Mouse (Mus musculus) heart, adult 11 months (tissue): ENCODE measurements around the gene Ndufv1.
"Not testable (repeated sequence)": the region's sequence is repeated elsewhere in the genome, so short reads cannot be mapped to it uniquely, and the experiment has no call there.

Experiments
- DNase-seq: peaks from one replicate; pipeline ENCODE4 v3.0.0; 2022

Gene Ndufv1

DNA sequence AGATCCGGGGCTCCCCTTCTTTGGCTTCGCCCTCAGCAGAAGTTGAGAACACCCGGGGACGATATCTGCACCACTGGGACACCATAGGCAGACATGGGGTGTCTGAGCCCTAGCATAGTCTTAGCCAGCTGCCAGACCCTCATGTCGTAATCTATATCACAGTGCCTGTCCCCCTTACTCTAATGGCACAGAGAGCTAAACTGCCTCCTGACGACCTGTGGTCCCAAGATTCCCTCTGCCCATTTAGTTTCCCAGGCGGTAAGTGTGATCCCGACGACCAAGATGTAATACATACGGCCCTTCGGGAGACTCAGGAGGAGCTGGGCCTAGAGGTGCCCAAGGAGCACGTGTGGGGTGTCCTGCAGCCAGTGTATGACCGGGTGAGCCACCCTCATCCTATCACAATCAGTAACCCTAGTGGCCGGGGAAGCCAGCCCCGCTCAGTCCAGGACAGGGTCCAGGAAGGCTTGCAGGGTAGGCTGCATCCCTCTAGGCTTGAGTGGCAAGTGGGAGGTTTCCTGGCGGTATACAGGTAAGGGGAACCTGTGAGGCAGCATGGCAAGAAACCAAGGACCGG is 11.6 kb downstream of the Ndufv1 start:
- DNase-seq, result peak; percentile 95

DNA sequence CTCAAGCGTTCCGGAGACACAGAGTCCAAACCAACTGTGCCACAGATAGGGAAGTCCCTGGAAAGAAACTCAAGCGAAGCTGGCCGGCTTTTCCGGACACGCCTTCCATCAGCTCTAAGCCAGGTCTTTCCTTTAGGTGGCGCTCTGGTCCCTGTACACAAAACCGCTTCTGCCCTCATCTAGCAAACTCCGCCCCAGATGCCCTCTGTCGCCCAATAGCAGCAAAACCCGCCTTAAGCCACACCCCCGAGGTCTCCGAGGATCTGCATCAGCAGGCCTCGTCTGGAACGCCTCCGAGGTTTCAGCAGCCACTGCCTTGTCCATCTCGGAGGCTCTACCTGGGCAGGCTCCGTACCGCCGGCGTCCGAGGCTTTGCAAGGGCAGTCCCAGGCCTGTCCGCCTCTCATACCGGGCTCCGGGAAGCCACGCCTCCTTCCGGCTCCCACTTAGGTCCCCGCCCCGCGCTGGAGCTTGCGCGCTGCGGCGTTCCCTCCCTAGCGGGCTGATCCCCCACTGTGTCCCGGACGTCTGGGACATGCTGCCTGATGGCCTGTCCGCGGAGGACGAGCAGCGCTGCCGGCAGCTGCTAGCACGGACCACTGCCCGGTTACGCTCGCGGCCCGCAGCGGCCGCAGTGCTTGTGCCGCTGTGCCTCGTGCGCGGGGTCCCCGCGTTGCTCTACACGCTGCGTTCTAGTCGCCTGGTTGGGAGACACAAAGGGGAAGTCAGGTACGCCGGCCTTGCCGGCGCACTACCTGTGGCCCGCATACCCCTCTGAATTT is 12.3 kb downstream of the Ndufv1 start, which contains the start of the genes Nudt8 and Gm49405:
Gene Nudt8, plus strand, starts transcription at position 462 of the 782 bp plus-strand sequence.
Gene Gm49405, plus strand, starts transcription at position 508 of the 782 bp plus-strand sequence.
- DNase-seq, result peak; percentile 100

DNA sequence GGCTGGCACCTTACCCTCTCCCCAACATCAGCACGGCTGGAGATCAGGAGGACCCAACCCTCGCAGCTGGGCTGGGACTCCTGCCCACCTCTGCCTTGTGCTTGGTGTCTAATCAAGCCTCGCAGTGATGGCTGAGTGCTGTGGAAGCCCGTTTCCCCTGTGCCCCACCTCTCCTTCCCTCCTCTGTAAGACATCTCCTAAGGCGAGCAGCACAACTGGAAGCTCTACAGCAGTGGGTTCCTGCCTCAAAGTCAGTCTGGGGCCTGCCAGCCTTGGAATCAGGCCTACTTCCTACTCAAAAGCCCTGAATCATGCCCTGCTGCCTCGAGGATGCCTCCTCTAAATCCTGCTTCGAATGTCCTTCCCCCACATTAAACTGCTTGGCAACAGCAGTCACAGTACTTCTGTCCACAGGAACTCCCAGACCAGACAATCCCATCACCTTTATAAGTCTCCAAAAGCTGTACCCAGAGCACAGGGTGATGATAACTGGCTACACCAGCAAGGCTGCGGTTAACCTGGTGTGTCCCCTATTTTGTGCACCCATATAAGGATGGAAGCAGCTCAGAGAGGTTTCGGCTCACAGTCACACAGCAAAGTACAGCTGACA is 13.4 kb downstream of the Ndufv1 start:
- DNase-seq, result peak; percentile 94

DNA sequence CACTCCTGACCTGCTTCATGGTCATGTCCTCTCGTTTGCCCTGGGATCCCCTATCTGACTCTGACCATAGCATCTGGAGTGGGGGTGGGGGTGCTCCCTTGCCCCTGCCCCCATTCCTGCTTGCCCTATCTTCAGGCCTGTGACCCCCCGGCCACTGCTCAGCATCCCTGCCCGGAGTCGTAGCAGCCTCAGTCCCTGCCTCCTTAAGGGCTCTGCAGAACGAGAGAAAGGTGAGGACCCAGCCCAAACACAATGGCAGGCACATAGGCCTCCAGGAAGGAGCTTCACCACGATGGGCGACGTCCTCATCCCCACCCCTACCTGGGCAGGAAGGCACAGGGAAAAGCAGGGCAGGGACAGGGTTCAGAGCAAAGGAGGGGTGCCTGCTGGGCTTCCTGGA is 14.3 kb downstream of the Ndufv1 start:
- DNase-seq, result peak; percentile 90

DNA sequence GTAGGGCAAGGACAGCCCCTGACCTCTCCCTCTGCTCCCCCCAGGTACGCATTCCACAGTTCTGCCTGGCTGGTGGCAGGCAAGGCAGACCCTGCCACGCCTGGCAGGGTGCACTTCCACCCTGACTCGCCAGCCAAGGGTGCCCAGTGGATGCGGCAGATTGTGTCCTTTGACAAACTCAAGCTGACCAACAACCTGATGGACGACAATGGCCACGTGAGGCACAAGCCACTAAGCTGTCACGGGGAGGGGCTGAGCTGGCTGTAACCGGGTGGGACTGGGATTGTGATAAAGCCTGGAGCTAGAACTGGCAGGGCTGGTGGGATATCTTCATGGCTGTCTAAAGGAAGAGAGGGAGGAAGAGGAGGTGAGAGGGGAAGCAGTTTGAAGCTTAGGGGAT is 15.4 kb downstream of the Ndufv1 start:
- peak; percentile 87 for DNase-seq

DNA sequence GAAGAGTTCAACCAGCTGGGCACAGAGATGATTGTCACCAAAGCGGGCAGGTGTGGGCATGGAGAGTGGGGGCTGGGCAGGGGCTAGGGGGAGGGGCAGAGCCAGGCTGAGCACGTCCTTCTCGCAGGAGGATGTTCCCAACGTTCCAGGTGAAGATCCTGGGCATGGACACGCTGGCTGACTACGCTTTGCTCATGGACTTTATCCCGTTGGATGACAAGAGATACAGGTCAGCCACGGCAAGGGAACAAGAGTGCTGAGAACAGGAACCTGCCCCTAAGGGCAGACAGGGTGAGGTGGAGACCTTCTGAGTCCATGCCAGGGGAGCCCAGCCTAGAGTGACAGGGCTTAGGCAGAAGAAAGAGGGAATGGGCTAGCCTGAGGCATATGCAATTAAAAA is 15.9 kb downstream of the Ndufv1 start:
- DNase-seq, result no peak

DNA sequence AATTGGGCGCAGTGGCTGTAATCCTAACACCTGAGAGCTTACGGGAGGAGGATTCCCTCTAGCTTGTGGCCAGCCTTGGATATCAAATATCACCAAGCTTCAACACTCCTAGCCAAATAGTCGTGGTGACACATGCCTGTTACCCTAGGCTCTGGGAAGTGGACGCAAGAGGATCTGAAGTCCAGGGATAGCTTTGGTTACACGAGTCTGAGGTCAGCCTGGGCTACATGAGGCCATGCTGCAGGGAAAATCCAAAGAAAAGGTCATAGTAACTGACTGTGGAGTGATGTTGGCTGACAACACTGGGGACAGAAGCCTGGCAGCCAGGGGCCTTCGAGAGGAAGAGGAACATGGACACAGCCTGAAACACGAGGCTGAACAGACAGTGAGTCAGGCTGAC is 16.5 kb downstream of the Ndufv1 start:
- DNase-seq, result peak; percentile 85

DNA sequence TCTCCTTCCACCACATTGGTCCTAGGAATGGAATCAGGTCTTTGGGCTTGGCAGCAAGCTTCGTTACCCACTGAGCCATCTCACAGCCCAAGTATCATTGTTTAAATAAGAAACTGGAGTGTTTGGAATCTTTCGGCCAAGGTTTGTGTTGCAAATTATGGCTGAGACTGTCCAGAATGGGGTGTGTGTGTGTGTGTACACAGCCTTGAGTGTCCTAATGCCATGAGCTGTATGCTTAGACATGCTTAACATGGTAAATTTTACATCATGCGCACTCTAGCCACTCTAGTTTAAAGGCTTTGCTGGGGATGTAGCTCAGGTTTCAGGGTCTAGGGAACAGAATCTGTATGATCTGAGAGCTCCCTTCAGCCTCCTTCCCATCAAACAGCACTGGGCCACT is 17.1 kb downstream of the Ndufv1 start:
- DNase-seq, result no peak

DNA sequence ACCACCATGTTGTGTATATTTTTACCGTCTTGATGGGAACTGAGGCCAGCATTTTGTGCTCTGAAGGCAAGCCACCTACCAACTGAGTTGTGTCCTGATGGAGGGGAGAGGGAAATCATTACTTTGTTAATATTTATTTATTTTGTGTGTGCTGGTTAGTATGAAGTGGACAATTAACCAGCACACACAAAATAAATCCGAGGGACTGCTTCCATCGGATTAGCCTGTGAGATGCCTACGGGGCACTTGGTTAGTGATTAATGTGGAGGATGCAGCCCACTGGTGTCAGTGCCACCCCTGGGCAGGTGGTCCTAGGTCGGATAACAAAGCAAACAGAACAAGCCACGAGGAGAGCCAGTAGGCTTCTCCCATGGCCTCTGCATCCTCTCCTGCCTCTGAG is 17.7 kb downstream of the Ndufv1 start:
- DNase-seq, result no peak

DNA sequence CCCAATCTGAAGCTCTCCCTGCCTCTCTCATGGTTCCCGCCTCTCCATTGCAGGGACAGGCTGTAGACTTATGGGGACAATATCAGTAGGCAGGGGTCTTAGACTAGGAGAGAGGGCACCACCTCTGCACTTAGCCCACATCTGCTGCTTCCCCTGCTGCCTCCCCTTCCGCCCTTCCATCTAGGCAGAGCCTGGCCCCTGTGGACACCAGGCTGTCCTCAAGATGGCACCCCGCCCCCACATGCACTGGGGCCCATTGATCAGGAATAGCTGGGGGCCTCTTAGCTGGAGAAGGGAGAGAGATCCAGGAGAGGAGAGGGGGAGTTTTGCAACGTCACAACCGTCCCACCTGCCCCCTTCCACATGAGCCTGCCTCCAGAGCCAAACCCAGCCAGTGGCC is 20.2 kb downstream of the Ndufv1 start, which contains the start of gene Tbx10:
Gene Tbx10, plus strand, starts transcription at position 337 of the 400 bp plus-strand sequence.
- DNase-seq, result peak; percentile 82

DNA sequence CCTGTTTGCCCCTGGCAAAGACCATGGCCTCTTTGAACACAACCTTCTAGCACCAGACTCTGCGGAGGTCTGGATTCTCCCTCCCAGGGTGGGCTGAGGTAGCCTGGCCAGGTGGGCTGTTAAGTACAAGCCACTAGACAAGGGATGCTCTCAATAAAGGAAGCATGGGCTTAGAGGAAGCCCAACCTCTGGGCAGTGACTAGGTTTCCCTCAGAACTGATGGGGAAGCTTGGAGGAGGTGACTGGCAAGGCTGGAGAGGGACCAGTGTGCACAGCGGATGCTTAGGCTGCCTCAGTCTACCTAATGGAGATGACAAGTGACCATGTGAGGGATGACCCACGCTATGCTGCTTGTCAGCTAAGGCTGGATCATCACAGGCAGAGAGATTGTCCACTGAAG is 20.6 kb downstream of the Ndufv1 start:
- DNase-seq, result no peak

DNA sequence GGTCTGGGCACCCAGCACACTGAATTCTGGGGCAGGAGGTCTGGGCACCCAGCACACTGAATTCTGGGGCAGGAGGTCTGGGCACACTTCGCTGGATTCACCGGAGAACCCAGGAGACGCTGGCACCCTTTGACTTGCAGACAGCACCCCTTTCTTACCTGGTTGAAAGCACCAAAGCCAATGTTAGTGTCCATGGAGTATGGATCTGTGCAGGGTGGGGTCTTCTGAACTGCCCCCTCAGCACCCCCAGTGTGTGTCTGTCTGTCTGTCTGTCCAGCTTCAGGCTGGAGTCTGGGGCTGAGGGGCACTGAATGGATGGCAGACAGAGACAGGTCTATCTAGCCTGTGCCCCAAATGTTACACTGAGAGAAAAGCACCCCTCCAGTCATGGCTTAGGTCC is 21.0 kb downstream of the Ndufv1 start:
- DNase-seq, result no peak

DNA sequence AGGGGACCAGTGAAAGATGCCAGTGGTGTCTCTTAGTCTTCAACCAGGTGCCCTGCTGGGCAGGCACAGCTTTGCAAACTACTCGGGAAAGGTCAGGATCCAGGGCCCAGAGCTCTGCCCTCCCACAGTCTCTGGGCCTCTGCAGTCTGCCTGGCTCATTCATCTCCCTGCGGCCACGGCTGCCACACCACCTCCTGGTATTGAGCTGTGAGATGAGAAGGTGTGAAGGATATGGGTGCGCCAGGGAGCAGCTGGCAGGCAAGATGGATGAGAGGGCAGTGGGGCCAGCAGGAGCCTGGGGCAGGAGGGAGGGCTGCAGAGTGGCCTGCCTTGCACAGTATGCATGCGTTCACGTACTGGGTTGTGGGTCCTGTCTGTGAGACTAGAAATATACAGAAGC is 21.8 kb downstream of the Ndufv1 start:
- peak; percentile 90 for DNase-seq

DNA sequence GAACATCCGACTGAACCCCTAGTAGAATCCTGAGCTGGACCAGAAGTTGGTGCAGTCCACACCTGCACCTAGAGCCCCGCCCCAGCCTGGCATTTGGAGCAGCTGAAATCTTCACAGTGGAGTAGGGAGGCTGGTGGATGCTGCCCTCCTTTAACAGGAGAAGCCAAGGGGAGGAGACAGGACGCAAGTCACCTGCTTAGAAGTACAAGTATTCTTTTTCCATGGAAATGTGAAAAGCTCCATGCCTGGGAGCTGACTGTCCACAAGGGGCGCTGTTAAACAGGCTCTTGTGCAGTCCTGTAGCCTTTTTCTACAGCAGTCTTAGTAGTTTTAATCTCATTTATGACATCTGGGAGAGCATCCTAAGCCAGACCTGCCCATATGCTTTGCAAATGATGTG is 23.9 kb downstream of the Ndufv1 start:
- no peak for DNase-seq

DNA sequence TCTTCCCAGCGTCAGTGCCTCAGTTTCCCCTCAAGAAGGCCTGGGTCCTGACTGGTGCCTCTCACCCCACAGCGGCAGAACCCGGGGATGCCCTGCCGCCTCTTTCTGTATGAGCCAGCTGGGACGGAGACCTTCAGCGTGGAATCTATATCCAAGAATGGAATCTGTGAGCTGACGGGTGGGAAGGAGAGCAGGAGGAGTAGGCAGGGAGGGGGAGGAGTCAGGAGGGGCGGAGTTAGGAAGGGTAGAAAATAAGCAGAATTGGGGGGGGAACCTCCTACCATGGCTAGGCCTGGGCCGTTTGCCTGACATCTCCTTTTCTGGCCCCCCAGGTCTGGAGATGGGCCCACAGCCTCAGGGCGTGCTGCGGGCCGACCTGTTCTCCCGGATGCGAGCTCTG is 24.5 kb downstream of the Ndufv1 start:
- DNase-seq, result no peak

DNA sequence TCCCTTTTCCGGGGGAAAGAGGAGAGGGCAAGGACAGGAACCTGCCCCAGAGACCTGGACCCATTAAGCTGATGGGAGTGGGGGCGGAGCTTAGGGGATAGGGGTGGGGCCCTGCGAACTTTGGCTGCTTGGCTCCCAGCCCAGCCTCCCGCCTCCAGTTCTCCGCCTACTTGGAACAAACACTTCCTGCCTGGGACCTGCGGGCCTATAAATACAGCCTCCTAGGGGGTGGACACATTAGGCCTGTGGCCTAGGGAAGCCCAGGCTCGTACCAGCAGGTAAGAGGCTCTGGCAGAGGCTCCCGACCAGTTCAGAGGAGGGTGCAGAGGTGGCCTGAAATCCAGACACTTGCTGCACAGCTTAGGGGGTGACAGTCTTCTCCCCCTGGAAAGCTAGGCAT is 26.3 kb downstream of the Ndufv1 start, which contains the start of gene Acy3:
Gene Acy3, plus strand, starts transcription at position 237 of the 400 bp plus-strand sequence.
- peak; percentile 99 for DNase-seq

DNA sequence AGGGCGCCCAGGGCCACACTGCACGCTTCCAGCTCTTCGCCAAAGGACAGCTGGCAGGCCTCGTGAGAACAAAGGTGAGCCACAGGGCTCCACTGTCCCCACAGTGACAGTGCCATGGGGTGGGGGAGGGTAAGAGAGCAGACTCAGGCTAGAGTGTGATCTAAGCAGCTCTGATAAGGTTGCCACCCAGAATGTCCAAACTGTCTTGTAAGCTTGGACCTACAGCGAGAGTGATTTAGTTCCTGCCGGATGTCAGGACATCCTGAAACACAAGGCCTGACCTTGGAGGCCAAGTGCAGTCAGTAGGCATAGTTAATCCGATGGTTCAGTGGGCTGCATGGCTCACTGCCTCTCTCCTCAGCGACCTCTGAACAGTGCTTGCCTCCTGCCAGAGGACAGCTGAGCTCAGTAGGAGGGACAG is 27.3 kb downstream of the Ndufv1 start:
- DNase-seq, result peak; percentile 98

DNA sequence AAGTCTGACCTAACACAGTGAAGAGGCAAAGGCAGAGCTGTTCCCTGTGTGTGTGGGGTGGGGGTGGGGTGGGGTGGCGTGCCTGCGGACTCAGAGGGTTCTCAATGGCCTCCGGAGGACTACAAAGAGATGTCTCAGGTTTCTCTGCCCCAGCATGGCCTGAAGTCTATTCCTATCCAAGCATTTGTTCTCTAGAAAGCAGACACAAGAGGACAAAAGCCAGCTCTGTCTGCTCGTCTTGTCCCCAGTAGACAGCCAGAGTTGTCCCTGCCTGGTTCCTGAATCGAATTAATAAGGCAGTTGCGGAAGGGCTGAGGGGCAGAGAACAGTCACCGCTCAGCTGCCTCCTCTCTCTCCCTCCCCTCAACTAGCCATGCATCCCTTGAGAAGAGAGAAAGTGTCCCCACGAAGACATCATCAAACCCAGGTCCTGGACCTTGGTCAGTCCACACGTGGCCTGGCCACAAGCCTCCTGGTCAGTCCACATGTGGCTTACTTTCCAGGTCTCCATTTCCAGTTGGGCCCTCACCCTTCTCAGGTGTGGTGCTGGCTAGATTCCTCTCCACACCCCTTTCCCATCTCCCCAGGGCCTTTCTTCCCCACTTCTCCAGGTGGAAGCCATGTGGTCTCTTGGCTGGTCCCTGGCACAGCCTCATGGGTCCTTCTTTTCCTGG is 28.9 kb downstream of the Ndufv1 start:
- DNase-seq, result no peak

DNA sequence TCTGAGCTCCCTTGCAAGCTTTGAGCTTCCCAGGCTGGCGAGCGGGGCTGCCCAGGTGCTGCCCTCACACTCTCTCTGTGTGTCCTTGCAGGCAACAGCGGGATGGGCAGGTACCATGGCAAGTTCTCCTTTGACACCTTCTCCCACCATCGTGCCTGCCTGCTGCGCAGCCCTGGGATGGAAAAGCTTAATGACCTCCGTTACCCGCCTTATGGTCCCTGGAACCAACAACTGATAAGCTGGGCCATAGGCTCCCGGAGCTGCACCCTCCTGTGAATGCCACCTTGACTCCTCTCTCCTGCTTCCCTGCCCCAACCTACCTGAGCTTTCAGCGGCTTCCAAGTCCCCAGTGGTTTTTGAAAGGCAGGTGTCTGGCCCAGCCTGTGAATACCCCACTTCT is 31.7 kb downstream of the Ndufv1 start:
- peak; percentile 90 for DNase-seq

DNA sequence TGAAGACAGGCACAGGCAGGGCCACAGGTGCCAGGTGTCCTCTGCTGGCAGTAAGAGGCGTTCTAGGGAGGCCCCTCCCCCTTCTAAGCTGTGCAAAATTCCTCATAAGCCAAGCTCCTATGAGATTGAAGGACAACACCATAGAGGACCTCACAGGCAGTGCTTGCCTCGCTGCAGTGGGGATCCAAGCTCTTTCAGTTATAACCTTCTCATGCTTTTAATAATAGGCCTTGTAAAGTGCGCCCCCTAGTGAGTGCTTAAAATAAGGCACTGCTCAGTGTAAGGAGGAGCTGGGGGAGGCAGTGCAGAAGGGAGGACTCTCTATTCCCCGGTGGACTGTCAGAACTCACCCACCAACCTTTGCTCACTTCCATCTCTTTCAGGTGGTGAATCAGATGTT is 32.3 kb downstream of the Ndufv1 start:
- DNase-seq, result peak; percentile 97

DNA sequence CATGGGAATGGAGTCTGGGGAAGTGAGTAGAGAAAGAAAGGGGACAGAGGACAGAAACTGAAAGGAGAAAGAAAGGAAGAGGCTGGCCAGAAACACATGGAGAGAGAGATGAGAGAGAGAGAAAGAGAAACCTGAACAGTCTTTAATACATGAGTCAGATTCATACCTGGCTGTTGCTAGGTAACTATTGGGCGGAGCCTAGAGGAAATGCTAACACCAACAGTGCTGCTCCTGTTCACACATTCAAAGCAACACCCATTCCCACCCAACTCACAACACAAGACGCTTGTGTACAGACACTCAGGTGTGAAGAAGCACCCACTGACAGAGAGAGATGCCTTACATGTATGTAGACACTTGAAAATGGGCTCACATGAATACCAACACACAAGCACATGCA is 36.7 kb downstream of the Ndufv1 start:
- no peak for DNase-seq

DNA sequence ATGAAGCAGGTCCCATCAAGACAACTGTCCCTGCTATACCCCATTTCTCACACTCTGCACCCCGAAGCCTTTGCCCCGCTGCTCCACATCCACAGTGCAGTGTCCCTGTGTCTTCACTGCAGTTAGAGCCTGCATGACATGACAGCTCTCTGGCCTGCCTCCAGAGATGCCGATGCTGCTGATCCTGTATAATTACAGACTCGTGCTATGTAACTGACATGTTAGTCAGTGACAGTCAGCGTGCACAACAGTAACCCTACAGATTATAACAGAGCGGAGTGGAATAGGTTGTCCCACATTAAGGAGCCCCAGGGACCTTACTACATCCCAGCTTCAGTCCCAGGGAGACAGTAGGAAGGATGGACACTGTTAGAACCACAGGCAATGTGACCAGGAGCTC is 38.0 kb downstream of the Ndufv1 start:
- not testable (repeated sequence) for DNase-seq

DNA sequence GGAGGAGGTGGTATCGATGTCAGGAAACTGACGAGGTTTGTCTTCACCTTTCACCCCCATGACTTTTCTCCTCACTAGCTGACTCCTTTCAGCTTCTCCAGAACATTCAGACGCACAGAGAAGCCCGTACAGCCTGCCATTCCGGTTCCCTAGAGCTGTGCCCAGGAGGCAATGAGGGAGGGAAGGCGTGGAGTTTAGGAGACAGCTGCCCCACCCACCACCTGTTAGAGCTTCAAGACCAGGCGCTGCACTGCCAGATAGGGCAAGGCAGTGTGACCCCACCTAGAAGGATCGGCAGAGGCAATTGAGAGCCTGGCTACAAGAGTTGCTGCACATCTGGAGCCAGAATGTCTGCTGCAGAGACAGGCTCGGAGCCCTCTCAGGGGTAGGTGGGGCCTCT is 40.4 kb downstream of the Ndufv1 start, which contains the start of gene Aldh3b2:
Gene Aldh3b2, plus strand, starts transcription at position 100 of the 400 bp plus-strand sequence.
- DNase-seq, result no peak
